Mouse (Mus musculus) spleen, adult 12 weeks (tissue): ENCODE results near the gene Acap1.

Source experiments
- DNase-seq: peaks from one replicate; pipeline ENCODE4 v3.0.0; 2022; ENCODE audit warnings: low spot score

The Acap1 gene

DNA sequence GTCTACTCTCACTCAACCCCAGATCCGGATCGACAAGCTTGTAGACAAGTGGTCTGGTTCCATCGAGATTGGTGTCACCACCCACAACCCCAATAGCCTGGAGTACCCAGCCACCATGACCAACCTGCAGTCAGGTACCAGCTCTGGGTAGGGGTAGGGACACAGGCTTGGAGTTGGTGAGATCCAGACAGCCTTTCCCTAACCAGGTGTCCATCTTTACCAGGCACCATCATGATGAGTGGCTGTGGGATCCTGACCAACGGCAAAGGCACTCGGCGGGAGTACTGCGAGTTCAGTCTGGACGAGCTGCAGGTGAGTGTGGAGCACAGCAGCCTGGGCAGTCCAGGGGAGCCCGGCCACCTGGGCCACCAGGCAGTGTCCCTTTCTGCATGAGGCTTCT, 9.0 kb upstream of the Acap1 start:
- no peak for DNase-seq

DNA sequence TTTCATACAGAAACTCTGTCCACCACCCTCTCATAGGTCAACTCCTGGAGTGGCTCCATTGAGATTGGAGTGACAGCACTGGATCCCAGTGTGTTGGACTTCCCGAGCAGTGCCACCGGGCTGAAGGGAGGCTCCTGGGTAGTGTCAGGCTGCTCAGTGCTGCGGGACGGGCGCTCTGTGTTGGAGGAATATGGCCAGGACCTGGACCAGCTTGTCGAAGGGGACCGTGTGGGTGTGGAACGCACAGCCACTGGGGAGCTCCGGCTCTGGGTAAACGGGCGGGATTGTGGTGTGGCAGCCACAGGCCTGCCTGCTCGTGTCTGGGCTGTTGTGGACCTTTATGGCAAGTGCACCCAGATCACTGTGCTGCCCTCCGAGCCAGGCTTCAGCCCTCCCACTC, 7.6 kb upstream of the Acap1 start:
- DNase-seq = no peak

DNA sequence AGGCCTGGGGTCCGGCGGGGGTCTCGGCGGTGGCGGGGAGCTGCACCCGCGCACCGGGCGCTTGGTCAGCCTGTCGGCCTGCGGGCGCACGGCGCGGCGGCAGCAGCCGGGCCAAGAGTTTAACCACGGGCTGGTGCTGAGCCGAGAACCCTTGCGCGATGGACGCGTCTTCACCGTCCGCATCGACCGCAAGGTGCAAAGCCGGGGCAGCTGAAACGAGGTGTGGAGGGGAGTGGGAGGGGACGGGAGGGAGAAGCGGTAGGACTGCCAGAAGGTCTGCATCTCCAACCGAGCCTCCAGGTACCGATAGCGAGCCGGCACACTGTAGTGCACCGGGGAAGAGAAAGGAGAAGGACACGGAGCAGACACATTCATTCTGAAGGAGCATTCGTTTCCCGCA, 6.7 kb upstream of the Acap1 start:
- no peak for DNase-seq

DNA sequence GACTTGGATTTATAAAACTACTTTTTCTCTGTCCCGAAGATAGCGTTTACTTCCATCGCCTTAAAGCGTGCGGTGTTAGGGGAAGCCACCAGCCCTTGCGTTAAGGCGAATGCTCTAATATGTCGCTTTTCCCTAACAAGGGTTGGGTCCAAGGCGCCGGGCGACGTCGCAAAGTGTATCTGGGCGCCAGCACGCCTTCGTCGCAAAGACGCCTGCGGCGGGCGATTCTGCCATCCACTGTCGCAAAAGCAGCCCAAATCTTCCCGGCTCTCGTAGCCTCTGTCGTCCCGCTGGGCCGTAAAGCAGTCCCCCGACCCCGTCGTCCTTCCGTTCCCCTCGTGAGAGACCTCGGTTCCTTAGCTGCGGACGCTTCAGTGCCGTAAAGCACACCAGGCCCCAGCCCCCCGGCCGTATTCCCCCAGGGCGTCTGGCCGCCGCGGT, 6.1 kb upstream of the Acap1 start:
- peak; percentile 85 for DNase-seq

DNA sequence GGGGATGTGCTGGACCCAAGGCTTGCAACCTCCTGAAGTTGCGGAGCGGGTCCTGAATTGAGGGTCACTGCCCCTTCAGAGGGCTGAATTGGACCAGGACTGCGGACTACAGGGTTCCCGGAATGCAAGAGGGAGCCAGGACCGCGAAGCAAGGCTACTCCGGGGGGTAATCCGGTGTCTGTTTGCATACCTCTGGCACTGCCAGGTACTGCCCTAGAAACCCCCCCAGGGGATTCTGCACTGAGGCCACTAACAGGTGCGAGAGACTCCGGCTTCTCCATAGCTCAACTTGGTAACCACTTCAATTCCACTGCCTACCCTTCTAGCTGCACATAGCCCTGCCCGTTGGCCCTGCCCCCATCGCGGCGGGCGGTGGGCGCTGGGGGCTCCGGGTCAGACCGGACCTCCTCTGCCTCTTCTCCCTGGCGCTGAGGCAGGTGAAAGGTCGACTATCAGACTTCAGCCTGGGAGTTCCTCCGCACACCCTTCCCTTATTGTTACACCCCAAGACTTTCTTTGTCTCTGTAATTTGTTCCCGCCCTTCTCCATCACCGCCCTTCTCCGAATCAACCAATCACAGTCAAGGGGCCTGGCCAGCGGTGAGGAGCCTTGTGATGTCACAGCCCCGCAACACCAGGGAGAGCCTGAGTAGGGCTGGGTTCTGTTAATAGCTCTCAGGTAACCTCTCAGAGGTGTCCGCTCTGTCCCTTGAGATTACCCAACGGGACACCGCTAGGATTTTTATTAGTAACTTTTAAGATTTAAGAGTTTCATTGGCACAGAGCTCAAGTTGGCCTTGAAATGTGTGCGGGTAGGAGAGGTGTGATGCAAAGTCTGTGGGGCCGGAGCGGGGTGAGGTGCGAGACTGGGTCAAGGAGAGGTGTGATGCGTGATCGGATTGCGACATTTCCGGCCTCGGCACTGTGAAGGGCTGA, 5.4 kb upstream of the Acap1 start, which contains the start of the genes 2810408A11Rik and Neurl4:
TSS of gene 2810408A11Rik (minus strand) at position 517 of the 935 bp plus-strand sequence.
TSS of gene Neurl4 (plus strand) at position 602 of the 935 bp plus-strand sequence.
- peak; percentile 84 for DNase-seq

DNA sequence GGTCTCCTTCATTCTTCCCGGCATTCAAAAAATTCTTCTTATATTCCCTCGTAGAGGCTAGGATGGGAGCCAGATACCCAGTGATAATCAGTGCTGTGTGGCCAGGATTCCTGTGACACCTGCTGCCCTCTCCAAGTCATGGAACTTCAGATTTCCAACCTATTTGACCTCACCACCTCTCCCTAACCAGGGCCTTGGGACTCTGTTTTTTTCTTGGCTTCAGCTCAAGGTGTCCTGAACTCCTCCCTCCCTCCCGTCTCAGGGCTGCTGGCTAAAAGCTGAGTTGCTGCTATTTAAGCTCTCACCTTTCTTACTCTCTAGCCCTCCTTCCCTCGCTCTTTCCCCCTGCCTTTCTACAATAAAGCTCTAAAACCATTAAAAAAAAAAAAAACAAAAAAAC, 4.5 kb upstream of the Acap1 start:
- no peak for DNase-seq

DNA sequence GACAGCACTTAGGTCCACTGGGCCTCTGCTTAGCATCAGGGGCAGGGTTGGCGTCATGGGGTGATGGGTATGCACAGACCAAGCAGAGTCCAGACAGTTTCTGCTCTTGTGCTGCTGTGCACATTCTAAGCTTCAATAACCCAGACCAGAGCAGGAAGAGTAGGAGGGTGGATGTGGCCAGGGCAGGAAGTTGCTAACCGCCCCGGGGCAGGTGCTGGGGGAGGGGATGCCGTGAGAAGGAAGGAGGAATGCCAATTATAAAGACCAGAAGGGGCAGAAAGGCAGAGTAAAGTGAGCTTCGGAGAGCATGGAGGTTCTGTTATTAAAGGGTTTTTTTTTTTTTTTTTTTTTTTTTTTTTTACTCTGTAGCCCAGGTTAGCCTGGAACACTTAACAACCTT, 668 bp downstream of the Acap1 start:
- peak; percentile 52 for DNase-seq

DNA sequence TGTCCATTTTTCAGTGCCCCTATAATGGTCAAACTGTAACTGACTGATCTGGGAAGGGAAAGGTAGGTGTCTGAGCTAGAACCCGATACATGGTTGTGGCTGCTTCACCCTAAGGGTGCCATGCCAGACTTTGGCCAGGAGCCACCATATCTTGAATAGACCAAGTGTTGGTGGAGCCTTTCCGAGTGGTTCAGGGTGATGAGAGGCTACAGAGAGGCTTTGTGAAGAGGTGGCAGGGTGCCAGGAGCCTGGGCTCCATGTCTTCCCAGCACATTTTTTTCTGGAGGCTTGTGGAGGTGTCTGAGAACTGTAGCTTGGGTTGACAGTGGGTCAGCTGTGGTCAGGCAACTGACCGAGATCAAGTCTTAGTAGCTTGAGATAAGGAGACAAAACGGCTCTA, 3.9 kb downstream of the Acap1 start:
- DNase-seq = no peak

DNA sequence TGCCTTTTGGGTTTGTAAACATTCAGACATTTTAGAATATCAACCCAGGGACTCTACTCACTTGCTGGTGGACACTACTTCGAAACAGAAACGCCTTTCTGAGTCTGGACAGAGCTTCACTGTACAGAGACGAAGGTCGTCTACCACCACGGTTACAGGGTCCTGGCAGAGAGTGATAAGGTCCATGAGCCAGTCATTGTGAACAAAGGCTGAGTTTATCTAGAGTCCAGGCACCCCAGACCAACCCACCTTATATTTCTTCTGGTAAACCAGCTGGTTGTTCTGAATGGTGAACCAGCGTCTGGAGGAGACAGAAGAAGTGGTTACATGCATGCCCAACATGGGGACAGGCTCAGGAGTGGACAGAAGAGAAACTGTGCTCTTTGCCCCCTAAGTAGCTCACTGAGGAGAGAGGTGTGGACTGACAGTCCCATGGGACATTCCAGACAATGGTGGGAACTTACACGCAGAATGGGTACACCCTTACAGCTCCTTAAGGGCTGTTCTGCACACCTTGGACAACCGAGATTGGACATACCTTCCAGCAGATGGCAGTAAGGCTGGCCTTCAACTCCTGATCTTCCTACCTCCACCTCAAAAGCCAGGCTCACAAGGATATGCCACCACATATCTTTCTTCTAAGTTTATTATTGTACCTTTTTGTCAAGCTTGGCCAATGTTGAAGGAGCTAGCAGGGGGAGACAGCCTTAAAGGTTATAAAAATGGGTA, 8.3 kb downstream of the Acap1 start:
- no peak for DNase-seq

DNA sequence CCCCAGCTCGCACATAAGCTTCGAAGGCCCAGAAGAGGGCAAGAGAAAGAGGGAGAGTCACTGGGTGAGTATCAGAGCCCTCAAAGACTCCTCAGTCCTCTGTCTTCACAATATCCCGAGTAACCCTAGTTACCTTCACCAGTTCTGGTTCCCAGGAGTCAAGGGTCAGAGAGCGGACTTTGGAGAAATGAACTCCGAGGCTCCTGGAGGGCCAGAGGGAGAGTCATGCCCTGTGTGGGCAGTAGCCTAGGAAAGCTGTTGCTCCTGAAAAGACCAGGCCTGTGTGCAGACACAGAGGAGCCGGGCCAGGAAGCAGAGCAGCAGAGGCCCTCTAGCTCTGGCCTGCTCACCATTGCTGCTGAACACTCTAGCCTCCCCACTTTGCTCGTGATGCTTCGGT, 10.7 kb downstream of the Acap1 start:
- DNase-seq = no peak

DNA sequence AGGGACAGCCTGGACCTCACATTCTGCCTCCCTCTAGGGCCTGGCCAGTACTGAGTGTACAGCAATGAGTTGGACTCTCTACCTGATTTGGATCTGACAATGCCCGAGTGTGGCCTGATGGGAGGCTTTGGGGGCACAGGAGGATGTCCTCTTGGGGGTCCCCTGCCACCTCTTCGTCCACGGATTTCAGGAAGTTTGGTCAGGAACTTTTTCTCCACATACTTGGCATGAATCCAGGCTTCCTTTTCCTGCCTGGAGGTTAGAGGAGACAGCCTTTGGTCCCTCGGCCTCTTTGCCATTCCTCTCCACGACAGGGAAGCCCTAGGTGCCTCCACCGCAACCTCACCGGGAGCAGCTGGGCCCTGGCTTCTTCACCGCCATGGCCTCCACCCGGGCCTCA, 11.1 kb downstream of the Acap1 start:
- no peak for DNase-seq

DNA sequence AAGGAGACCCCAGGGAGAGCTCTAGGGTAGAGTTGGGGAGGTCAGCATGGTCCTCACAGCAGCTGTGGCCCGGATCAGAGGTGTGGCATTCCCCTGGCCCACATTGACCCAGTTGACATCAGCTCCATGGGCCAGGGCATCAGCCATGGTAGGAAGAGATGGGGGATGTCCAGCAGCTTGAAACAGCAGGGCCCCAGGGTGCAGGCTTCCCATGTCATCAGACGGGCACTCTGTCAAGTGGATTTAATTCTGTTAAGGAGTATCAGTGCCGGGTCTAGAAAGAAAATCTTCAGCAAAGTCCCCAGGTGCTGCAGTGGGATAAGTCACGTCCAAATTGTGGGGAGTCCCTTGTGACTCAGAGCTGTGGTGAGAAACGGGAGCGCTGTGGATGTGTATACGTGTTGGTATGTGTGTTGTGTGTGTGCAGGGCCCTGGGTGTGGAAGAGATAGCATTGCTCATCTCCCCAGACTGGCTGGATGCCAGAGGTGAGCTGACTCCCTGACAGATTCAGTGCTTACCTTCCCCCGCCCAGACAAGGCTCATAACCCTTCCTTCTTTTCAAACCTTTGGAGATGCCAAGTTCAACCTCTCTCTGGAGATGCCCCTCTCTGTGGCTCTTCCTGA, 11.7 kb downstream of the Acap1 start:
- no peak for DNase-seq

DNA sequence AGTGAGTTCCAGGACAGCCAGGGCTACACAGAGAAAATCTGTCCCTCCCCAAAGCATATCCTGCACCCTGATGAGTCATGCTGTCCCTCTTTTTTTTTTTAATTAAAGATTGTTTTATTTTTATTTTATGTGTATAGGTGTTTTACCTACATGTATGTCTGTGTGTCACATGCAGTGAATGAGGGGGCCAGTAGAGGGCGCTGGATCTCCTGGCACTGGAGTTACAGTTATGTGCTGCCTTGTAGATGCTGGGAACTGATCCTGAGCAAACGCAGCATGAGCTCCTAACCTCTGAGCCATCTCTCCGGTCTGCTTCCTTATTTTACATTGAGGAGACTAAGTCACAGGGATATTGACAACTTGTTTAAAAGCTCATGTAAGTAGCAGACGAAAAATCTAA, 12.3 kb downstream of the Acap1 start:
- no peak for DNase-seq

DNA sequence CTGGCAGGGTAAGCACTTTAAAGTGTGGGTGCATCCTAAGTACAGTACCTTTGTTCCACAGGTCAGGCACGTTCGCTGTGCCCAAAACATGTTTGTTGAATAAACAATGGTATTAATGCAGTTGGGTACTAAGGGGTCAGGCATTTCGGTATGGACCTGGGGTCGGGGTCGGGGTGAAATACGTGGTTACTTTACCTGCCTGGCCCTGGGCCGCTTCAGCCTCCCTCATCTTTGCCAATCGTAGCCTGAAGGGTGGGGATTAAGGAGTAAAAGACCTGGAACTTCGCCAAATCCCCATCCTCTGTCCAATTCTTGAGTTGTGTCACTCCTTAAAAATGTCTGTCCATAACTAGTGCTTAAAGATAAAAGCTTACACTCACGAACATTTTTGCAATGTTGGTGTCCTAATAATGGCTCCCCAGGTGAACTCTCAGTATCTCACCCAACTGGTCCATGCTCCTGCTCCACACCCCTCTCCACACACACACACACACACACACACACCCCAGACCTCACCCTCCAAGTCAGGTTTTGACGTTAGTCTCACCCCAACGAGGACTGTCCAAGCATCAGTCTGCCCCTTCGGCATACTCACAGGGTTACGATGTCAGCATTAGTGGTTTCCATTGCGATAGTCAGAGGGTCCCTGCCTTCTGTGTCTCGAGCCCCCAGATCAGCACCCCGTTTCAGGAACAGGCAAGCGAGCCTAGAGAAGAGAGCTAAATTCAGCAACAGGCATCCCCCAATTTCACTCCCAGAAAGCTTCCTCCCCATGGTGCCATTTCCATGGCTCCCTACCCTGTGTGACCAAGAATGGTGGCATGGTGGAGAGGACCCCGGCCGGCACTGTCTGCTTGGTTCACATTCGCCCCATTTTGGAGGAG, 13.3 kb downstream of the Acap1 start:
- no peak for DNase-seq

DNA sequence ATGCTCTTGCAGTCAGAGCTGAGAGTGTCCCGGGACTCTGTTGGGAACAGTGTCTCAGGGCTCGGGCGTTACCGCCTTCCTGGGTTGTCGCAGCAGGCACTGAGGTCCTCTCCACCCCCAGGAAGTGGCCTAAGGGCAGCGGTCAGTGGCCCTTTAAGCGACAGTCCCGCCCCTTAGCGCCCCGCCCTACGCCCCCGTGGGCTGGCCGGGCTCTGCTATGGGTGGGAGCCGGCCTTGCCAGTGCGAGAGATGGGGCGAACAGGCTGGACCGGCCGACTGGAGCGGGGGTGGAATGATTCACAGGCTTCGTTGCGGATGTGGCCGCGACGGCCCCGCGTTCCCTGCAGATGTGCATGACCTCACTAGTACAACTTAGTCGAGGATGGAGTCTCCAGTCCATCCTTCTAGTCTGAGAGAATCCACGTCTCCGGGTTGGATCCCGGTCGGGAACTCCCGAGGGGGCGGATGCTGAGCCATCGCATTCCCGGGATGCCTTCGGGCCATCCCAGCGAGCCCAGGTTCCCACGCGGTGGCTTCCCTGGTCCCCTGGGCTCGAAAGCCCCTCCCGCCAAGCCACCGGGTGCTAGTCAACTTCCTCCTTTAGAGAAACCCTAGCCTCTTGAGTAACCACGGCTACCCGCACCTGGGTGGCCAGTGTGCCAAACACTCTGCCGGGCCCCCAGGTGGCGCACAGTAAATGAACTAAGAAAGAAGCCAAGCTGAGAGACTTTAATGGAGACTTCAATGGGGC, 14.3 kb downstream of the Acap1 start, which contains the start of gene Kctd11:
TSS of gene Kctd11 (minus strand) at position 554 of the 751 bp plus-strand sequence.
- peak; percentile 64 for DNase-seq

DNA sequence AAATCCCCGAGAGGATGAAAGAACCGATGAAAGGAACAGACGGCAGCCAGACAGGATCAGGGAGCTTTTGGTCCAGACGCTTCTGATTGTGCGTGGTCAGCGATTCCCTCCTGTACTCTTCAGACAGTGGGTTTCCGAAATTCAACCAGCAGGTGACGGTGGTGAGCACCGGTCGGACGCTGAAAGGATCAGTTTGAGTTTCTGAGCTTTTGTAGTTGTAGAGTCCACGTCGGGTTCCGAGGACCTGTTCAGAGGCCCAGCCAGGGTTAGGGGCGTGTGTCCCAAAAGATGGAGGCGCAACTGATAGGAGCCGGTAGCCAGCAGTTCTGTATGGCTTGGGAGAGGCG, 14.9 kb downstream of the Acap1 start:
- DNase-seq = peak; percentile 69

DNA sequence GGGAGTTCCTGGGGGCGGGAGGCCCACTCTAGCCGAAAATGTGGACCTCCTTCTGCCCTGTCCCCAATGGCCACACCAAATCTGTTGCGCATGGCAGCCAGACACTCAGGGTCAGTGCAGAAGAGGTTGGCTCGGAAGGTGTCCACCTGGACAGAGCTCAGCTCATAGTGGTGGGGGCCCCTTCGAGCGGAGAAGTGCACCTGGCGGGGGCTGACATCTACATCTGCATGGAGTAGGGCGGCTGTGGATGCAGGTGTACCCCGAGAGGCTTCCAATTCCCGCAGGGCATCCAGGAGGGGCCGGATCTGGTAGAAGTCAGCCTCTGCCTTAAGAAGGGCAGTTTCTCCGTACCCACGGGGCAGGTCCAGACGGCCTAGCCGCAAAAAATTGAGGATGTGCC, 15.6 kb downstream of the Acap1 start:
- no peak for DNase-seq

DNA sequence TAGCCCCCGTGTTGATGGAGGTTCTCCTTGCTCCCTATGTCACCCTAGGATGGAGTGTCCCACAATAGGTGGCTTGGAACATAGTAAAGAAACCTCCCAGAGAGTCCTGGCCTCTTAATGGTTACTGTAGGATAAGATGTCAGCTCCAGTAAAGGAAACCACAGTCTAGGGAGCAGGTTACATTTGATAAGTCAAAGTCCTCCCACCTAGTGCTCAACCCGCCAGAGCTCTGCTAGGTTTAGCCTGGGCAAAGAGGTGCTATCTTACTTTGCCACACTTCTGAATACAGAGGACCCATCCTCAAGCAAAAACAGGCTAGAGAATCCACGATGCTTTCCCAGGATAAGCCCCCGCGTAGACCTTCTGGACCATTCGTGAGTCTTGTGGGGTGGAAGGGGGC, 16.4 kb downstream of the Acap1 start:
- DNase-seq = no peak

DNA sequence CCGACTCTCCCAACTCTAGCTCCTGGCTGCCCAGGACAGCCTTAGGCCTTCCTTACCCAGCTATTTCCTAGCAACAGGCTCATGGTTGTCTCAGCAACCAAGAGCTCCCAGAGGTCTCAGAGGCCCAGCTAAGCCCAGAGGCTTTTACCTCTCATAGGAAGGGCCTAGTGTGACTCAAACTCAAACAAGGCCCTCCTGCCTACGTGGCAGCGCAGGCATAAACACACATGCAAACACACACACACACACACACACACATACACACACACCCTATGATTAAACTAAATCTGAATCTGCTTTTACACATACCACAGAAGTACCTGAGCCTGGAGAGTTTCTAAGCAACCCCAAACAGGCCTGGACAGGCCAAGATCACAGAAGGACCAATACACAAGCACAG, 16.9 kb downstream of the Acap1 start:
- DNase-seq = no peak

DNA sequence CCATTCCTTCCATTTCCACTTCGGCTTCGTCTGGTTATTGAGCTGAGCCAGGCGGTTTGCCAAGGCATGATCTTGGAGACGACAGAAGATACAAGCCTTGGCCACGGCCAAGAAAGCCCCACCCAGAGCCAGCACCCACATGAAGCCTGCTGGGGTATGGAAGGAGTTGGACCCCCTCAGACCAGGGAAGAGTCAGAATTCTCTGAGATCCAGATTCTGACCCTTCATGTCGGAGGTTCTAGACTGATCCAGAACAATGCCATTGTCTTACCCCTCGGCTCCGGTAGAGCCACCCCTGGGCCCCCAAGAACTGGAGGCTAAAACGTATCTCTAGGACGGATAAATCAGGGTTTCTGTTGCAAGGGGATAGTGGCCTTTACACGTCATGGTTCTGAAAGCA, 17.5 kb downstream of the Acap1 start, which contains the start of gene Tmem95:
TSS of gene Tmem95 (minus strand) at position 141 of the 400 bp plus-strand sequence.
- no peak for DNase-seq

DNA sequence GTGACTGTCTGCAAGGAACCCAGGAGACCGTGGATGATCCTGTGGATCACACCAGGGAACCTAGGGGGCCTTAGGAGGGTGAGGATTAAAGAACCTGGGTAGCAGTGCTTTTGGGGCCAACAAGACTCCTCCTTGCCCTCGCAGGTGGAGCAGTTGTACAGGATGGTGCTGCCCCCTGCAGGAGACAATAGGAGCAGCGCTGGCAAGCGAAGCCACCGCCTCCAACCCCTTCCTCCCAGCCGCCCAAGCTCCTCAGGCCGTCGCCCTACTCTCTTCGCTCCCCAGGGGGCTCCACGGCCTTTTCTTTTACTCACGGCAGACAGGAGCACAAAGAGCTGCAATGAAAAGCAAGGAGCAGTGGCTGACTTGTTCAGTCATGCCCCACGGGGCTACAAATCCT, 18.5 kb downstream of the Acap1 start:
- peak; percentile 78 for DNase-seq
